Mouse (Mus musculus): ENCODE data around the gene Pgap1. TPM values are rescaled to one million over a fixed set of nuclear protein-coding genes. Genes with fewer than 3 reads are reported as not detected.

The Pgap1 gene
- polyA plus RNA-seq, 1 experiment from 2014 or later: 7.3 TPM

GRCm38 (mm10) chr1:54552621-54553020, 4.9 kb downstream of the Pgap1 start:
- Histone ChIP-seq H3K36me3 (replicated peaks; ENCODE audit: control insufficient read depth, insufficient read depth, low read depth, low read length) (no peaks in the 10 kb centered on the region), H3K4me1 (ENCODE audit: control insufficient read depth, insufficient read depth, low read length) (no peaks in the 10 kb centered on the region), H3K9me3 (replicated peaks; ENCODE audit: control insufficient read depth, low read length) (no peaks in the 10 kb centered on the region), H3K4me3 (ENCODE audit: low read depth, low read length) (no peak overlapping the region), H3K27me3 (ENCODE audit: control insufficient read depth, insufficient read depth, low read length) (no peaks in the 10 kb centered on the region), H3K4me2 (ENCODE audit: low read depth, low read length) (no peak overlapping the region), H3K27ac (replicated peaks; ENCODE audit: low read depth, low read length) (no peak overlapping the region), H3K9ac (replicated peaks; ENCODE audit: low read length) (no peak overlapping the region)
- ATAC-seq (replicated peaks; ENCODE audit: insufficient number of reproducible peaks, low FRiP score, low TSS enrichment, low read depth): no peak
- no peak for DNase-seq (ENCODE audit: low spot score)
- 89% methylated on average over 2 of the region's 2 CpGs for WGBS

- Histone ChIP-seq H3K4me1 (ENCODE audit: control insufficient read depth, insufficient read depth, low read length) (no peaks in the 10 kb centered on the region), H3K9ac (replicated peaks; ENCODE audit: low read length) (no peak overlapping the region), H3K9me3 (replicated peaks; ENCODE audit: control insufficient read depth, low read length) (no peaks in the 10 kb centered on the region), H3K27me3 (ENCODE audit: control insufficient read depth, insufficient read depth, low read length) (no peaks in the 10 kb centered on the region), H3K4me3 (ENCODE audit: low read depth, low read length) (no peak overlapping the region), H3K27ac (replicated peaks; ENCODE audit: low read depth, low read length) (no peak overlapping the region), H3K36me3 (replicated peaks; ENCODE audit: control insufficient read depth, insufficient read depth, low read depth, low read length) (no peaks in the 10 kb centered on the region), H3K4me2 (ENCODE audit: low read depth, low read length) (no peak overlapping the region)
- DNase-seq (ENCODE audit: low spot score) (no peak), ATAC-seq (replicated peaks; ENCODE audit: insufficient number of reproducible peaks, low FRiP score, low TSS enrichment, low read depth) (no peak)
- WGBS: 91% methylated on average over 9 of the region's 9 CpGs
Observed at GRCm38 (mm10) chr1:54545200-54545599, 12.3 kb downstream of the Pgap1 start.

GRCm38 (mm10) chr1:54542920-54543319, 14.6 kb downstream of the Pgap1 start:
- 84% methylated on average over 2 of the region's 2 CpGs for WGBS
- DNase-seq (ENCODE audit: low spot score): no peak
- no peaks in the 10 kb centered on the region for H3K36me3 ChIP-seq (replicated peaks; ENCODE audit: control insufficient read depth, insufficient read depth, low read depth, low read length)

GRCm38 (mm10) chr1:54531170-54531569, 26.3 kb downstream of the Pgap1 start:
- Histone ChIP-seq H3K4me3 (ENCODE audit: low read depth, low read length) (no peak overlapping the region), H3K4me1 (ENCODE audit: control insufficient read depth, insufficient read depth, low read length) (no peaks in the 10 kb centered on the region), H3K4me2 (ENCODE audit: low read depth, low read length) (no peak overlapping the region), H3K27ac (replicated peaks; ENCODE audit: low read depth, low read length) (no peak overlapping the region), H3K36me3 (replicated peaks; ENCODE audit: control insufficient read depth, insufficient read depth, low read depth, low read length) (no peaks in the 10 kb centered on the region), H3K9me3 (replicated peaks; ENCODE audit: control insufficient read depth, low read length) (no peaks in the 10 kb centered on the region), H3K27me3 (ENCODE audit: control insufficient read depth, insufficient read depth, low read length) (no peaks in the 10 kb centered on the region), H3K9ac (replicated peaks; ENCODE audit: low read length) (no peak overlapping the region)
- WGBS: 77% methylated on average over 6 of the region's 6 CpGs
- DNase-seq (ENCODE audit: low spot score): no peak
- ATAC-seq (replicated peaks; ENCODE audit: insufficient number of reproducible peaks, low FRiP score, low TSS enrichment, low read depth): no peak

More at GRCm38 (mm10) chr1:54542920-54543319, 14.6 kb downstream of the Pgap1 start:
- no peaks in the 10 kb centered on the region for H3K27me3 ChIP-seq (ENCODE audit: control insufficient read depth, insufficient read depth, low read length)
- no peak for ATAC-seq (replicated peaks; ENCODE audit: insufficient number of reproducible peaks, low FRiP score, low TSS enrichment, low read depth)
- no peak overlapping the region for H3K27ac ChIP-seq (replicated peaks; ENCODE audit: low read depth, low read length)
- no peak overlapping the region for H3K4me3 ChIP-seq (ENCODE audit: low read depth, low read length)
- no peaks in the 10 kb centered on the region for H3K4me1 ChIP-seq (ENCODE audit: control insufficient read depth, insufficient read depth, low read length)
- no peak overlapping the region for H3K9ac ChIP-seq (replicated peaks; ENCODE audit: low read length)
- H3K9me3 ChIP-seq (replicated peaks; ENCODE audit: control insufficient read depth, low read length): no peaks in the 10 kb centered on the region
- H3K4me2 ChIP-seq (ENCODE audit: low read depth, low read length): no peak overlapping the region

- H3K4me1 ChIP-seq (ENCODE audit: control insufficient read depth, insufficient read depth, low read length): no peaks in the 10 kb centered on the region
- no peak overlapping the region for H3K27ac ChIP-seq (replicated peaks; ENCODE audit: low read depth, low read length)
- no peak for ATAC-seq (replicated peaks; ENCODE audit: insufficient number of reproducible peaks, low FRiP score, low TSS enrichment, low read depth)
- no peak for DNase-seq (ENCODE audit: low spot score)
- 81% methylated on average over 2 of the region's 2 CpGs for WGBS
- no peaks in the 10 kb centered on the region for H3K36me3 ChIP-seq (replicated peaks; ENCODE audit: control insufficient read depth, insufficient read depth, low read depth, low read length)
- no peaks in the 10 kb centered on the region for H3K27me3 ChIP-seq (ENCODE audit: control insufficient read depth, insufficient read depth, low read length)
- no peaks in the 10 kb centered on the region for H3K9me3 ChIP-seq (replicated peaks; ENCODE audit: control insufficient read depth, low read length)
- H3K9ac ChIP-seq (replicated peaks; ENCODE audit: low read length): no peak overlapping the region
- no peak overlapping the region for H3K4me3 ChIP-seq (ENCODE audit: low read depth, low read length)
- no peak overlapping the region for H3K4me2 ChIP-seq (ENCODE audit: low read depth, low read length)
Observed at GRCm38 (mm10) chr1:54523717-54524116, 33.8 kb downstream of the Pgap1 start.

- ATAC-seq (replicated peaks; ENCODE audit: insufficient number of reproducible peaks, low FRiP score, low TSS enrichment, low read depth): no peak
Observed at GRCm38 (mm10) chr1:54520062-54520577, 37.4 kb downstream of the Pgap1 start.

GRCm38 (mm10) chr1:54513836-54514235, 43.6 kb downstream of the Pgap1 start:
- Histone ChIP-seq H3K27me3 (ENCODE audit: control insufficient read depth, insufficient read depth, low read length) (no peaks in the 10 kb centered on the region), H3K27ac (replicated peaks; ENCODE audit: low read depth, low read length) (no peak overlapping the region), H3K4me1 (ENCODE audit: control insufficient read depth, insufficient read depth, low read length) (no peaks in the 10 kb centered on the region), H3K4me2 (ENCODE audit: low read depth, low read length) (no peak overlapping the region), H3K4me3 (ENCODE audit: low read depth, low read length) (no peak overlapping the region), H3K9ac (replicated peaks; ENCODE audit: low read length) (no peak overlapping the region), H3K36me3 (replicated peaks; ENCODE audit: control insufficient read depth, insufficient read depth, low read depth, low read length) (no peaks in the 10 kb centered on the region), H3K9me3 (replicated peaks; ENCODE audit: control insufficient read depth, low read length) (no peaks in the 10 kb centered on the region)
- DNase-seq (ENCODE audit: low spot score) (peak; percentile 20), ATAC-seq (replicated peaks; ENCODE audit: insufficient number of reproducible peaks, low FRiP score, low TSS enrichment, low read depth) (no peak)
- 89% methylated on average over 1 of the region's 1 CpGs for WGBS

More at GRCm38 (mm10) chr1:54520062-54520577, 37.4 kb downstream of the Pgap1 start:
- H3K27ac ChIP-seq (replicated peaks; ENCODE audit: low read depth, low read length): no peak overlapping the region
- no peaks in the 10 kb centered on the region for H3K9me3 ChIP-seq (replicated peaks; ENCODE audit: control insufficient read depth, low read length)
- no peaks in the 10 kb centered on the region for H3K36me3 ChIP-seq (replicated peaks; ENCODE audit: control insufficient read depth, insufficient read depth, low read depth, low read length)
- no peaks in the 10 kb centered on the region for H3K27me3 ChIP-seq (ENCODE audit: control insufficient read depth, insufficient read depth, low read length)
- 90% methylated on average over 5 of the region's 5 CpGs for WGBS
- H3K4me3 ChIP-seq (ENCODE audit: low read depth, low read length): no peak overlapping the region
- DNase-seq (ENCODE audit: low spot score): no peak
- no peaks in the 10 kb centered on the region for H3K4me1 ChIP-seq (ENCODE audit: control insufficient read depth, insufficient read depth, low read length)
- no peak overlapping the region for H3K4me2 ChIP-seq (ENCODE audit: low read depth, low read length)
- H3K9ac ChIP-seq (replicated peaks; ENCODE audit: low read length): no peak overlapping the region

- DNase-seq (ENCODE audit: low spot score): no peak
- Histone ChIP-seq H3K4me3 (ENCODE audit: low read depth, low read length) (no peak overlapping the region), H3K4me1 (ENCODE audit: control insufficient read depth, insufficient read depth, low read length) (no peaks in the 10 kb centered on the region), H3K9ac (replicated peaks; ENCODE audit: low read length) (no peak overlapping the region), H3K9me3 (replicated peaks; ENCODE audit: control insufficient read depth, low read length) (no peaks in the 10 kb centered on the region), H3K36me3 (replicated peaks; ENCODE audit: control insufficient read depth, insufficient read depth, low read depth, low read length) (no peaks in the 10 kb centered on the region), H3K27me3 (ENCODE audit: control insufficient read depth, insufficient read depth, low read length) (no peaks in the 10 kb centered on the region), H3K27ac (replicated peaks; ENCODE audit: low read depth, low read length) (no peak overlapping the region), H3K4me2 (ENCODE audit: low read depth, low read length) (no peak overlapping the region)
- WGBS: 86% methylated on average over 2 of the region's 2 CpGs
- ATAC-seq (replicated peaks; ENCODE audit: insufficient number of reproducible peaks, low FRiP score, low TSS enrichment, low read depth): no peak
Observed at GRCm38 (mm10) chr1:54498496-54498895, 59.0 kb downstream of the Pgap1 start.

Data from embryonic facial prominence, embryonic 11.5 days (tissue).